Mouse (Mus musculus) gastrocnemius, adult 2 months (tissue): ENCODE measurements around the gene Fgf5. TPM values are rescaled to one million over a fixed set of nuclear protein-coding genes. Genes with fewer than 3 reads are reported as not detected.

Experiments used
- DNase-seq: peaks from one replicate; pipeline ENCODE4 v3.0.0; 2022
- H3K27ac ChIP-seq: fragments of 200-600 bp; 2 replicates; pipeline ENCODE4 v1.8.1; 2022; ENCODE audit warnings: mild to moderate bottlenecking
- H3K4me3 ChIP-seq: fragments of 200-600 bp; 2 replicates; pipeline ENCODE4 v1.8.1; 2022; ENCODE audit warnings: mild to moderate bottlenecking, moderate library complexity
- CTCF ChIP-seq: fragments of 200-600 bp; IDR thresholded peaks from 2 replicates; pipeline ENCODE4 v1.8.1; 2022; ENCODE audit warnings: antibody characterized with exemption, mild to moderate bottlenecking, moderate library complexity
- intact Hi-C: fragments of 180-260 bp; cut with DNase I; formaldehyde crosslinking; loops from one replicate; pipeline ENCODE4 v1.15.1; 2025
- total RNA-seq, 2 experiments: library from RNA; stranded (reverse); gene quantifications; 2 replicates each; pipeline ENCODE4 v1.2.3; 2021

Gene Fgf5
- total RNA-seq, 2 experiments from 2014 or later = 0.20 to 0.26 TPM

DNA sequence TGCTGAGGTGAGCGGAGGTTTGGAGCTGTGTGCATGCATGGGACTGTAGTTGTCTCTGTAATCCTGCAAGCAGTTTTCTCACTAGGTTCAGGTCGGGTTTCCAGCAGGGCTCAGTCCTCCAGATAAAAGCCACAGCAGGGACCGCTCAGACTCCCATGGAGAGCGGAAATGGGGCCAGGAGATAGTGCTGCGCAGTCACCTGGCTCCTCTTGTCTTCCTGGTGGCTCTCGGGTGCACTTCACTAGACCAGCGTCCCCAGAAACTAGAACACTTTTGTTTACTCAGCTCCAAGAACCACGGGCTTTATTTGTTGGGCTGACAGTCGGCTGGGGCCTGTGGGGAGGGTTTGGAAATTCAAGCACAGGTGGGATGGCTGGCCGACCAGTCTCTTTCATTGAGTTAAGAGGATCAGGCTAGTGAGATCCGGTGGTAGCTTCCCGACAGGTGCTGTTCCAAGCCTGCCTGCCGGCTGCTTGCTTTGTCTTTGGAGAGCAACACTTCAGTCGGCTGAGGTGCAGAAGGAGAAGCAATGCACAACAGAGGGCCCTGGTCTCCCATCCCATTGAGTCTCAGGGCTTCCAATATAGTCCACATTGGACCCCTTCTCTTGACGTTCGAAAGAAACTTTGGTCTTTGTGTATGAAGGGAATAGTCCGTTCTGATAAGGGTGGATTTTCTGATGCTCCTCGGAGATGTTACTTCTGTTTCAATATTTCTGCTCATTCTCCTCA, 1.9 kb downstream of the Fgf5 start:
- intact Hi-C loops = no loop called here
- TF ChIP-seq CTCF = no peak
- Histone ChIP-seq H3K27ac (no peak overlapping the region), H3K4me3 (no peak overlapping the region)
- DNase-seq = no peak

DNA sequence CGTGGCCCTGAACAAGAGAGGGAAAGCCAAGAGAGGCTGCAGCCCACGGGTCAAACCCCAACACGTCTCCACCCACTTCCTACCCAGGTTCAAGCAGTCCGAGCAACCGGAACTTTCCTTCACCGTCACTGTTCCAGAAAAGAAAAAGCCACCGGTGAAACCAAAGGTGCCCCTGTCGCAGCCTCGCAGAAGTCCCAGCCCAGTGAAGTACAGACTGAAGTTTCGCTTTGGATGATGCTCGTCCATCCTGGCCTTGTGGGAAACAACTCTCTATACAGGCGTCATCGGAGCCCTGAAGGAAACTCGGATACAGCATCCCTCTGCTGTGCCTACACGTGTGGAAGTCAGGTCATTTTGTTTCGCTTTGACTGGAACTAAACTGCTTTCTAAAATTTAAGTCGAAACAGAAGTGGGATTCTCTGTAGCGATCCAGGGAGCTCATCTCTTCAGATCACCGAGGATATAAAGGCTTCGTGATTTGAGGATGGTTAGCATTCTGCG, 21.4 kb downstream of the Fgf5 start:
- no peak for DNase-seq
- intact Hi-C loops = no loop called here

DNA sequence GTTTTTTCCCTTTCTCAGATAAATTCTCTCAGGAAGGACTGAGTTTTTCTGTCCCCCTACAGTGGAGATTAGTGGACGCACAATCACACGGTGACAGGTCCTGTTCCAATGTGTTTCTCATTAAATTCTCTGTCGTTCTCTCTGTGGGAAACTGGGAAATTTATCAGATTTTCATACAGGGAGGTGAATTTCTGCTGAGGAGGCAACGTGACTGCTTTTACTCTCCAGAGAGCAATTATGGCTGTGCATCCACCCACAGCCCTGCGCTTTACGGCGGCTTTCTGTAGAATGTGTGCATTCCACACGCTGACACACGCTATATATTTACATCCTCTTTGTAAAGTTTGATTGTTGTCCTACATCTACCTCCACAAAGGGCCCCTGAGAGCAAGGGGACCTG, 28.0 kb downstream of the Fgf5 start:
- intact Hi-C loops = no loop called here
- Histone ChIP-seq H3K4me3 (no peak overlapping the region), H3K27ac (no peak overlapping the region)
- DNase-seq = no peak
- TF ChIP-seq CTCF = no peak

More for the DNA sequence above, 21.4 kb downstream of the Fgf5 start:
- Histone ChIP-seq H3K4me3 (no peak overlapping the region), H3K27ac (no peak overlapping the region)
- TF ChIP-seq CTCF = no peak

DNA sequence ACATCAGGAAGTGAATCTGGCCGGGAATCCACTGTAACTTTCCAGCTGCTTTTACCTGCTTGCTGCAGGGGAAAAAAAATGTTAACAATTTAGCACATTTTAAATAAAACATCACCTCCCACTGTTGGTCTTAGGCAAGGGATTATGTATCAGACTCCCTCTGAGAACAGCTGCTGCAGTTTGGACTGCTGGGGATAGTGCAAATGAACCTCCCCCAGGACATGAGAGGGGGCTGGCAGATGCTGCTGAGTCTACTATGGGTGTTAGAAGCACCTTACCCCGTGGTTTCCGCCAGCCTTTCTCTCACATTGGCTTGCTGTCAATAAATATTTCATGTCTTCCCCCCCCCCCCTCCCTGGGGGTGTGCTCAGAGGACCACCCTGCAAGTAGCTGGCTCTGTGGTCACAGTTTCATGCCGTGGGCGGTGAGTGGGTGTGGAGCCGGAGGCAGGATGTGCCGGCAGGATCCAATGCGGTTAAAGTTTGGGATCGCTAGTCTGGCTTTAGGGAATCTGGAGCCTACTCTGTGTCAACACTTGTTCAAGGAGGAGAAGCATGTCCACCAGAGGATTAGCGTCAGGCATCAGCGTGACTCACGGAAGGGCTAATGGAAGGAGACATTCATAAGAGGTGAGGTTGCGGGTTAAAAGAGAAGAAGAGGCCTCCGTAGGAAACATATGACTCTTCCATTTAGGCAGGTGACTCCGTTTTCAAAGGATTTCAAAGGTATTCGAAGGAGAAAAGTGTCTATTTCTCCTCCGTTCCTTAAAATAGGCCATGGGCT, 29.9 kb downstream of the Fgf5 start:
- TF ChIP-seq CTCF = no peak
- Histone ChIP-seq H3K4me3 (no peak overlapping the region; the same call in 1 of the 2 replicates), H3K27ac (no peak overlapping the region)
- no peak for DNase-seq
- intact Hi-C loops = no loop called here

DNA sequence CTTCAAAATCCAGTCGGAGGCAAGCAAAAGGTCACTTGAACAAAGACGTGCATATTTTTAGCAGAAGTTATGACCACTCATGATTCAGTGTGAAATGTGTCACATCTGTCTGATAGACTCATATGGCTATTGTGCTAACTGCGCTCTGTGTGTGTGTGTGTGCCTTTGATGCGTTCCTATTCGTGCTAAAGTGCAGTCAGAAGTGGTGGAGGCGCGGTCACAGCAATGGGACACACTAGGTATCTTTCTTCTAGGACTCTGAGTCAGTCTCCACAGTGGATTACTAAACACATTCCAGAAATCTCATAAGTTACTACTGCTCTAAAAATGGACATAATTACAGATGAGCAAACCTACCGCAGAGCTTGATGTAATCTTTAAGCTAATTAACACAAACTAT, 36.7 kb downstream of the Fgf5 start:
- TF ChIP-seq CTCF = no peak
- H3K4me3 ChIP-seq = no peak overlapping the region
- intact Hi-C loops = no loop called here

DNA sequence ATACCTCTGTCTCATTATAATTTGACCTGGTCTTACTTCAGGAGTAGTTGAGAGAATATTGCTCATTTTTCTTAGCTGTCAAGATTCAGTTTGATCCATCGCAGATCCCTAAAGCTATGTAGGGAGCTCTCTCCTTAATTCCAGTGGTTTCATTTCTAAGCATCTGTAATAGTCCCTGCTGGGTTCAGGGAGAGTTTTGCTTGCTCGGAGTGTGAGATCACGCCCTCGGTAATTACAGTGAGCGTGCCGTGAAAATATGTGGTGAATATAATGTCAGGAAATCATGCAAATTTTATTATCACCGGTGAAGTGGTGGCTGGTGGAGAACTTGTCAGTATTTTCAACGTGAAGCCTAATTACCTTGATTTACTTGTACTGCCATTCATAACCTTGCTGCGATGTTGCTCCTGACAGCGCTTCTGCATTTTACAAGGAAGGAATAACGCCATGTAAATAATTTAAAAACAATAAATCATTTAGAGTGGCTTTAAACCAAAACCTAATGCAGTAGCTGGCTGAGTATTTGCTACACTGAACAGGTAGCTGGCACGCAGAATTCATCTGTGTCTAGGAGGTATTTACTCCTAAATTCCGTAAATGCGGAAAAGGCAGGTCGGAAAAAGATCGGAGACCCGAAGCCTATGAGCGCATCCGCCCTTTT, 38.5 kb downstream of the Fgf5 start:
- Histone ChIP-seq H3K4me3 (peak overlapping the region; percentile 13; the same call in 1 of the 2 replicates), H3K27ac (no peak overlapping the region)
- no peak for TF ChIP-seq CTCF
- no peak for DNase-seq
- intact Hi-C loops = no loop called here

More for the DNA sequence above, 36.7 kb downstream of the Fgf5 start:
- no peak overlapping the region for H3K27ac ChIP-seq
- no peak for DNase-seq

DNA sequence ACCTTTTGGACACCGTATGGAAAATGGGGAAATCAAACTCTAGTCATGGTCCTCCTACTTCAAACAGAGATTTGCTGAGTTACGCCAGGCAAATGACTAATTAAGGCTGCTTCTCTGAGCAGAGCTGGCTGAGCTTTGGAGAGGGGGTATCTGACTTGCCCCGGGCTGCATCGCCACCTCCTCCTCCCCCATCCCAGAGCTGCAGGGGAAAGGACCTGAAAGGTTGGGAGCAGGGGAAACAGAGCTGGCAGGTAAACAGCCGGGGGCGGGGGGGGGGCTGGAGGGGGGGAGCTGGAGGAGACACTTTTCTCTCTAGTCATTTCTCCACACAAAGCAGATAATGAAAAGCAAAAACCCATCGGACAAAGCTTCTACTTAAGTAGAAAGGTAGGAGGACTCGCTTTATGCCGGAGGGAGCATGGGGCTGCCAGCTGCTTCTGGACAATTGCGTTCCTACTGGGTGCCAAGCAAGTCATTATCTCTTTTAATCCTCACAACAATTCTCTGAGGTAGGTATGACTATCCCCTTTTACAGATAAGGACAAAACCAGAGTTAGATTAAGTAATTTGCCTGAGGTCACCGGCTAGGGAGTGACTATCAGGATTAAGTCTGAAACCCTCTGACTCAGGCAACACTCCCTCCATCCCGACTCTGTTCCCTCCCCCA, 39.2 kb downstream of the Fgf5 start:
- no peak for DNase-seq
- H3K27ac ChIP-seq = no peak overlapping the region
- intact Hi-C loops = no loop called here
- TF ChIP-seq CTCF = no peak
- H3K4me3 ChIP-seq = 0 out of 2 replicates have a peak overlapping the region, but pooled peaks have one; percentile 13

DNA sequence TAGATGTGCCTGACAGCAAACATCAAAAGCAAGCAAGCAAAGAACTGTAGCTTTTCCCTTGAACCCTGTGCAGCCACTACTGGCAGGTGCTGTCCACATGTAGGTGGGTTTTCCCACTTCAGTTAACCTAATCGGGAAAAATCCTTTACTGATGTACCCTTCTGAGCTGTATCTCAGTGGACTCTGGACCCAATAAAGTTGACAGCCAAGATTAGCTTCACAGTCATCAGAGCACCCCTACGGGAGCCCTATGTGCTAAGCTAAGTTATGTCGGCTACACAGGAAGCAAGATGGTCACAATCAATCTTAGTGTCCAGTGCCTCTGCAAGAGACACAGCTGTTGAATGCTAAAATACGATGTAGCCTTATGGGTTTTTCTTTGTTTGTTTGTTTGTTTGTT, 46.1 kb downstream of the Fgf5 start:
- no peak overlapping the region for H3K4me3 ChIP-seq
- H3K27ac ChIP-seq = no peak overlapping the region
- intact Hi-C loops = no loop called here
- TF ChIP-seq CTCF = no peak
- no peak for DNase-seq

DNA sequence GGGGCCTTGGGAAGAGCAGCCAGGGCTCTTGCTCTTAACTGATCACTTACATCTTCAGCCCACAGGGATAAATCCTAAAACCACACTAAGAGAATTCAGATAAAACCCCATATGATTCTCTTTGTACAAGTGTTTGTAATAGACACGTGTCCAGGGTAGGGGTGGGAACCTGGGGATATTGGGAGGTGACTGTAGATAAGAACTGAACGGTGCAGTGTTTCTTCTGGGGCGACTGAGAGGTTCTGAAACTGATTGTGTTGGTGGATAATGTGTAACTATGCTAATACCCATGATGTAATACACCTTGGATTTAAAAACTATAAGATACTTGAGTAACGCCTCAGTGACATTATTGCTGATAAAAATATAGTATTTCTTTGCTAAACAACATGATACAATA, 51.7 kb downstream of the Fgf5 start:
- intact Hi-C loops = no loop called here
- Histone ChIP-seq H3K4me3 (no peak overlapping the region), H3K27ac (no peak overlapping the region)
- DNase-seq = no peak
- TF ChIP-seq CTCF = no peak

DNA sequence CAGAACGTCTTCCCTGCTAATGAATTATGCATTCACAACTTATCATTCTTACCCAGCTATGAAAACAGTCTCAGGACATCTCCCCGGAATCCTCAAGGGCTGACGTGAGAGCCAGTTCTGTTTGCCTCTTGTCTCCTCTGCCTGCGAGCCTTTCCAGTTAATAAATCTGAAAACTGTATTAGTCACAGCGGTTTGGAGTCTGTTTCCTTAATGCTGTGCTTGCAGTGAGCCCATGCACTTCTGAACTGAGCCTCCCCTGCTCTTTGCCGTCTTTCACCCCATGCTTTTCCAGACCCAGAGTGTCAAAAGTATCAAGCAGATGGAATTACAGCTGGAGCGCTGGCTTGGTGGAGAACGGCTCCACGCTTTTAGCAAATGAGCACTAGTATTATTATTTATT, 52.5 kb downstream of the Fgf5 start:
- no peak for TF ChIP-seq CTCF
- no peak for DNase-seq
- Histone ChIP-seq H3K27ac (no peak overlapping the region), H3K4me3 (peak overlapping the region; percentile 15; the same call in 1 of the 2 replicates)
- intact Hi-C loops = no loop called here

DNA sequence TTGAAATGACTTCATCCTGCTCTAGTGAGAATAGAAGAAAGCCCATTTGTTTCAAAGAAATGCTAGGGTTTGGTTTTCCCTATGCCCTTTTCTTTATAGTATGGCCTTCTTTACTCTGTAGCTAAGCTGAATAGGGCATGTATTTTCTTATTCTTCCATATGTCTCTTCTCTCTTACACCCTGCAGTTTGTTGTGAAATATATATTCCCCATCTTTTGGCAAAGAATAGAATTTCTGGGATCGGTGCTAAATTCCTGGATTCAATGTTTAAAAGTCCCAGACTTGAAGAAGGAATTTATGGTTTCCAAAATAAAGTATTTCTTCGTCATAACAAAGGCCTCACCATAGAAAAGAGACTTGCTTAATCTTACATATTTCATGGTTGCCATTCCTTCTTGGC, 72.6 kb downstream of the Fgf5 start:
- intact Hi-C loops = loop anchor here (5.0 kb wide), 1 partner anchor 159 kb away; the partner anchor contains the start of gene Prdm8
- H3K4me3 ChIP-seq = no peak overlapping the region
- no peak for DNase-seq
- no peak for TF ChIP-seq CTCF
- H3K27ac ChIP-seq = no peak overlapping the region

Other genes with a start within 250 kb of the Fgf5 start
- 10 to 100 TPM in 1 of 2 experiments, 1 to 10 TPM in 1; 8.1 to 12.1 TPM for gene Antxr2, start 223.1 kb upstream of the Fgf5 start, total RNA-seq
- 1 to 10 TPM in 1 of 2 experiments, under 1 TPM in 1; 0.73 to 1.4 TPM for gene Prdm8, start 87.0 kb upstream of the Fgf5 start, total RNA-seq
- not detected for gene Cfap299, start 75.1 kb downstream of the Fgf5 start, total RNA-seq